Mouse (Mus musculus): Measurements from ENCODE around the gene Dtymk.
"Not testable (repeated sequence)": the region's sequence is repeated elsewhere in the genome, so short reads cannot be mapped to it uniquely, and the experiment has no call there.

Gene Dtymk

GRCm38 (mm10) chr1:93801741-93802238, at the start of gene Dtymk:
Gene Dtymk (minus strand): TSS chr1:93801934.
- peak; percentile 95 for DNase-seq (ENCODE audit: low spot score)

DNA sequence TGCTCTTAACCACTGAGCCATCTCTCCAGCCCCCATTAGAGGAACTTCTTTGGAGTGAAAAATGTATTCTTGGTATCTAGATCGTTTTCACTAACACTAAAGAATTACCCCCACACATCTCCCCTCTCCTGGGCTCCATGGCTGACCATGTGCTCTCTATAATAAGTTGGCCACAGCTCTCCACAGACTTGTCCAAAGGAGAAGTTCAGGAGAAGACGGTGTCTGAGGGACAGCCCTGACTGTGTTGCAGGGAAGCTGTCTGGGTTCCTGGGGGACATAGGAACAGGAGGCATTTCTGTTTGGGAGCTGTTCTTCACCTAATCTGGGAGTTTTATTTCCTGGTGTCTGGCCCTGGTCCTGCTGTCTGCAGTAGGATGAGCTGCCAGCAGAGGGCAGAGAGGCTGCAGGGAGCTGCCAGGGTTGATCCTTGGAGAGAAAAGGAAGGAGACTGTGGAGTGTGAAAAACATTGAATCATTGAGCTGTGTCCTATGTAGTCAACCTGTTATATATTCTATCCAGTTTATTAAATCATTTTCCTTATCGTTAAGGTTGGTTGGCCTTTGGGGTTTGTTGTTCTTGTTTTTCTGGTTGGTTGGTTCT, 44.1 kb upstream of the Dtymk start:
- not testable (repeated sequence) for DNase-seq (ENCODE audit: low spot score)

GRCm38 (mm10) chr1:93838569-93838968, 36.8 kb upstream of the Dtymk start:
- not testable (repeated sequence) for DNase-seq (ENCODE audit: low spot score)

GRCm38 (mm10) chr1:93837335-93837734, 35.6 kb upstream of the Dtymk start:
- peak; percentile 2 for DNase-seq (ENCODE audit: low spot score)

DNA sequence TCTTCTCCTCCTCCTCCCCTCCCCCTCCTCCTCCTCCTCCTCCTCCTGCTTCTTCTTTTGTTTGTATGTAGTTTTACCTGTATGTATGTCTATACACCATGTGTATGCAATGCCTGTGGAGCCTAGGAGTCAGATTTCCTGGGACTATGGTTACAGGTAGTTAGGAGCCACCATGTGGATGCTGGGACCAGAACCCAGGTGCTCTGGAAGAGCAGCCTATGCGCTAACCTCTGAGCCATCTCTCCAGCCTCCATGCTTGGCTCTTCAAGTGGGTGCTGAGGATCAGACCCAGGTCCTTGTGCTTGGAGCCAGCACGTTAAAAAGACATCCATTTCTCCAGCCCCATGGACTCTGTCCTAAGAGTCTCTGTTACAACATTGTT, 34.8 kb upstream of the Dtymk start:
- DNase-seq (ENCODE audit: low spot score): no peak

GRCm38 (mm10) chr1:93835876-93836531, 34.3 kb upstream of the Dtymk start:
- peak; percentile 29 for DNase-seq (ENCODE audit: low spot score)

- DNase-seq (ENCODE audit: low spot score): peak; percentile 1
Observed at GRCm38 (mm10) chr1:93835211-93835610, 33.5 kb upstream of the Dtymk start.

DNA sequence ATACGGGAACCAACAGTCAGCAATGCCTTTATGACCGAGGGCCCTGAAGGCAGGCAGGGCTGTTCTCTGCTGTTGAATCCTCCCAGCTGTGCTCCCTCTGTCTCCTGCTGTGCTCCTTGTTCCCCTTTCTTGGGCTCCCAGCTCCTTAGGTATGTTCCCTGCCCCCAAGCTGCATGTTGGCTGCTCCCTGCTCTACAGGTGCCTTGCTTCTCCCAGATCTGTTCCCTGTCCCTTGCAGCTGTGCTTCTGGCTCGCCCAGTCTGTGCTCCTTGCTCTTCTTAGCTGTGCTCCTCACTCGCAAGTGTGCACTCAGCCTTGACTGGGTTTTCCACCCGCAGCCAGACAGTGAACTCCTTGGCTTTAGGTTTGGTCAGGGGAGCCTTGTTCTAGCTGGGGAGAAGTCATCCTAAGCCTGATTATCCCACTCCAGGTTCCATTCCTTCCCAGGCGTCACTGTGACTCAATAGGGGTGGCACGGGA, 33.0 kb upstream of the Dtymk start:
- DNase-seq (ENCODE audit: low spot score): peak; percentile 4

GRCm38 (mm10) chr1:93832754-93833360, 31.1 kb upstream of the Dtymk start:
- peak; percentile 4 for DNase-seq (ENCODE audit: low spot score)

- DNase-seq (ENCODE audit: low spot score): no peak
Observed at GRCm38 (mm10) chr1:93826540-93826835, 24.8 kb upstream of the Dtymk start.

DNA sequence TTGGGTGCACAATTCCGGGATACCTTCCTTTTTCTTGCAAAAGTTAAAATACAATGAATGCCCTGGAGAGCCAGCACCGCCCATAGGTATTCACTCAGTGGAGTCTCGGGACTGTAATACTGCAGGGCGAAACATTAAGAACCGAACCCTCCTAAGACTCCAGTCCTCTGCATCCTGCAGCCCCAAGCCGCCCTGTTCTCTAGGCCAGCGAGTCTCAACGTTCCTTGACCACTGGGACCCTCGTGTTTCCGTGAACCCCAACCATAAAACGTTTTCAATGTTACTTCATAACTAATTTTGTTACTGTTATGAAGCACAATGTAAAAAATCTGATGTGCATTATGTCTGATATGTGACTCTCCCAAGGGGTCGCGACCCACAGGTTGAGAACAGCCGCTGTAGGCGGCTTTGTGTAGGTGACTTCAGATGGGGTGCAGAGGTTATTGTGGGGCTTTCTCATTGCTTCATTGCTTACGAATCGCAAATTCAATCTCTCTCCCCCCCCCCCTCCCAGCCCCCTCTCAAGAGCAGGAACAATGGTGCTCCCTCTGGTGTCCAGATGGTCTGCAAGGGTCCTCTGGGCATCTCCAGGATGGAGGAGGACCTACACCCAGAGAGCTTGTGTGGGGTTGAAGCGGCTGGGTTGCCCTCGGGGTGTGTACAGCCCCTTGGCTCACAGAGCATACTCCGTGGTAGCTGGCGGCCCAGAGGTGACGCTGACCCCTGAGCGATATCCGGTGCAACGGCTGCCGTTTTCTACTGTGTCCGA, 24.2 kb upstream of the Dtymk start:
- DNase-seq (ENCODE audit: low spot score): no peak

DNA sequence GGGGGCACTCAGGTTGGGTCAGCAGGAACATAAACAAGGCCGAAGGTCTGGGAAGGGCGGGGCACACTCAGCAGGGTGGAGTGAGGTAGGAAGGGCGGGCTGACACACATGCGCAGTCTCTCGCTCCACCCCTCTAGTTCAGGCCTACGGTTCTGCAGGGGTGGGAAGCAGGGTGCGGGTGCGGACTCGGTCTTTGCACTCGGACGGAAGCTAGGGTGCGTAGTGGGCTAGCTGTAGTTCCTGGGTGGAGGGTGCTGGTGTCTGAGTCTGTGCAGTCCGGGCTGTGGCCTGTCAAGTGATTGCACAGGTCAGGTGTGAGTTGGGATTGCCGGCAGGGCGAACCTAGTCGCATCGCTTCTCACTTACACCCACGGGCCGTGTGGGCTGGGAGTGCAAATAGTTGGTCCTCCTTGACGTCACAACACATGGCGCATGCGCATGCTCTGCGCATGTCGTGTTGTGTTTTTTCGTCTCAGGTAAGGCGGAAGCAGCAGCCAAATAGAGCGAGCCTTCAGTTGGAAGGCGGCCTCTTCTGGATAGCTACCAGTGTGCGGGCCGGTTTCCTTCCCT, 23.5 kb upstream of the Dtymk start:
- DNase-seq (ENCODE audit: low spot score): peak; percentile 95

- DNase-seq (ENCODE audit: low spot score): peak; percentile 46
Observed at GRCm38 (mm10) chr1:93824609-93825008, 22.9 kb upstream of the Dtymk start, which contains the start of gene D2hgdh. Gene D2hgdh (plus strand): TSS chr1:93824909.

GRCm38 (mm10) chr1:93823796-93824495, 22.2 kb upstream of the Dtymk start:
- DNase-seq (ENCODE audit: low spot score): no peak

GRCm38 (mm10) chr1:93818722-93819121, 17.0 kb upstream of the Dtymk start:
- DNase-seq (ENCODE audit: low spot score): no peak

- no peak for DNase-seq (ENCODE audit: low spot score)
Observed at GRCm38 (mm10) chr1:93817823-93818532, 16.2 kb upstream of the Dtymk start.

- no peak for DNase-seq (ENCODE audit: low spot score)
Observed at GRCm38 (mm10) chr1:93811495-93812039, 9.8 kb upstream of the Dtymk start.

DNA sequence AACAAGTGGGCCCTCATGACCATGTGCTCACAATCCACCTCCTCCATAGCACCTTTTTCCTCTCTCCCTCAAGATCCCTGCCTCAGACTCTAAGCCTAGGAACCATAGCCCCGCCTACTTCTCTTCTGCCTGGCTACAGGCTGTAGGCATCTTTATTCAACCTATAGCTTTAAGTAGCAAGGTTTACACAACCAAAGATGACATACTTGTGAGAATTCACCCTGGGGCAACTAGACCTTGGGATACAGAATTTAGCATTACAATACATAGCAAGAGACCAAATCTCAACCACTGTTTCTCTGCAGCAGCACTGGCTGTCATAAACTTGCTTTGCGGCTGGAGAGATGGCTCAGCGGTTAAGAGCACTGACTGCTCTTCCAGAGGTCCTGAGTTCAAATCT, 8.3 kb upstream of the Dtymk start:
- no peak for DNase-seq (ENCODE audit: low spot score)

- no peak for DNase-seq (ENCODE audit: low spot score)
Observed at GRCm38 (mm10) chr1:93808871-93809270, 7.1 kb upstream of the Dtymk start.

- no peak for DNase-seq (ENCODE audit: low spot score)
Observed at GRCm38 (mm10) chr1:93805221-93805951, 3.7 kb upstream of the Dtymk start.

All from MN1 (cell line).